Mouse (Mus musculus) myocyte (in vitro differentiated cells): ENCODE measurements around the gene Macrod2. TPM values are rescaled to one million over a fixed set of nuclear protein-coding genes. Genes with fewer than 3 reads are reported as not detected.

Source experiments
- H3K27me3 ChIP-seq: one replicate; pipeline ENCODE4 v1.6.1; 2011; ENCODE audit not compliant: control insufficient read depth, insufficient read depth, insufficient read length
- H3K36me3 ChIP-seq: one replicate; pipeline ENCODE4 v1.6.1; 2011; ENCODE audit not compliant: control insufficient read depth, insufficient read depth
- H3K4me2 ChIP-seq: one replicate; pipeline ENCODE4 v1.6.1; 2011; ENCODE audit warnings: low read depth, control low read depth
- H3K4me3 ChIP-seq: one replicate; pipeline ENCODE4 v1.5.1; 2011; ENCODE audit warnings: mild to moderate bottlenecking, control low read depth, moderate library complexity
- H3K79me2 ChIP-seq: one replicate; pipeline ENCODE4 v1.6.1; 2011; ENCODE audit not compliant: control insufficient read depth, insufficient read depth
- H3ac ChIP-seq: one replicate; pipeline ENCODE4 v1.6.1; 2011; ENCODE audit not compliant: control insufficient read depth, insufficient read length
- CEBPB ChIP-seq: IDR thresholded peaks from 2 replicates; pipeline ENCODE4 v1.6.1; 2011; ENCODE audit warnings: mild to moderate bottlenecking, moderate library complexity; ENCODE audit not compliant: poor library complexity, insufficient read depth, severe bottlenecking
- E2F4 ChIP-seq: IDR thresholded peaks from one replicate; pipeline ENCODE4 v1.6.1; 2011; ENCODE audit warnings: mild to moderate bottlenecking, control low read depth, moderate library complexity; ENCODE audit not compliant: insufficient read depth
- MAX ChIP-seq: IDR thresholded peaks from one replicate; pipeline ENCODE4 v1.6.1; 2011; ENCODE audit warnings: low read depth, mild to moderate bottlenecking, control low read depth
- MYOD1 ChIP-seq, 3 experiments: IDR thresholded peaks; one replicate each; pipeline ENCODE4 v1.6.1; 2011; ENCODE audit warnings: control low read depth in 2 of 3, low read depth in 2 of 3, mild to moderate bottlenecking in 2 of 3, moderate library complexity in 1 of 3; ENCODE audit not compliant: insufficient read length in 2 of 3, control insufficient read depth in 1 of 3
- MYOG ChIP-seq, 3 experiments: IDR thresholded peaks; one replicate each; pipeline ENCODE4 v1.6.1; 2011; ENCODE audit warnings: control low read depth in 2 of 3, low read depth in 2 of 3, mild to moderate bottlenecking in 2 of 3; ENCODE audit not compliant: insufficient read length in 2 of 3, control insufficient read depth in 1 of 3, insufficient read depth in 1 of 3
- POLR2A ChIP-seq: IDR thresholded peaks from one replicate; pipeline ENCODE4 v1.6.1; 2011; ENCODE audit warnings: low read depth, mild to moderate bottlenecking, control low read depth, moderate library complexity; ENCODE audit not compliant: insufficient read length
- POLR2AphosphoS2 ChIP-seq: IDR thresholded peaks from one replicate; pipeline ENCODE4 v1.6.1; 2011; ENCODE audit warnings: low read depth, control low read depth; ENCODE audit not compliant: insufficient read length
- REST ChIP-seq: IDR thresholded peaks from one replicate; pipeline ENCODE4 v1.6.1; 2011; ENCODE audit warnings: mild to moderate bottlenecking, control low read depth, moderate library complexity; ENCODE audit not compliant: insufficient read depth, insufficient read length
- SRF ChIP-seq: IDR thresholded peaks from one replicate; pipeline ENCODE4 v1.6.1; 2011; ENCODE audit warnings: low read depth; ENCODE audit not compliant: control insufficient read depth, insufficient read length
- TCF12 ChIP-seq: IDR thresholded peaks from one replicate; pipeline ENCODE4 v1.6.1; 2011; ENCODE audit warnings: mild to moderate bottlenecking, control low read depth; ENCODE audit not compliant: poor library complexity, insufficient read depth, severe bottlenecking
- TCF3 ChIP-seq: IDR thresholded peaks from one replicate; pipeline ENCODE4 v1.6.1; 2011; ENCODE audit warnings: low read depth, control low read depth; ENCODE audit not compliant: insufficient read length
- USF1 ChIP-seq: IDR thresholded peaks from one replicate; pipeline ENCODE4 v1.6.1; 2011; ENCODE audit warnings: low read depth, mild to moderate bottlenecking, control low read depth, moderate library complexity
- polyA plus RNA-seq: library from polyadenylated mRNA; unstranded; fragments of >200 nt; fragmentation: generic; extraction: Trizol; gene quantifications from one replicate; pipeline ENCODE4 v1.2.1, GENCODE M21; 2012; ENCODE audit warnings: missing spikeins

Macrod2 gene
- polyA plus RNA-seq, 1 experiment, result 0.96 TPM

- TF ChIP-seq POLR2A (no peak), TCF3 (no peak)
- Histone ChIP-seq H3K4me2 (no peak overlapping the region), H3K27me3 (no peaks in the 10 kb centered on the region), H3K36me3 (no peaks in the 10 kb centered on the region), H3K4me3 (no peak overlapping the region), H3ac (no peak overlapping the region), H3K79me2 (no peaks in the 10 kb centered on the region)
Observed at GRCm38 (mm10) chr2:141158161-141158560, 763.1 kb downstream of the Macrod2 start.

GRCm38 (mm10) chr2:141163918-141164317 is 768.8 kb downstream of the Macrod2 start:
- Histone ChIP-seq H3K79me2 (no peaks in the 10 kb centered on the region), H3K27me3 (no peaks in the 10 kb centered on the region), H3K36me3 (no peaks in the 10 kb centered on the region), H3ac (no peak overlapping the region), H3K4me2 (no peak overlapping the region), H3K4me3 (no peak overlapping the region)
- TF ChIP-seq REST (no peak), E2F4 (no peak), POLR2A (no peak)

- H3ac ChIP-seq, result no peak overlapping the region
- no peaks in the 10 kb centered on the region for H3K79me2 ChIP-seq
- no peaks in the 10 kb centered on the region for H3K27me3 ChIP-seq
- no peak overlapping the region for H3K4me2 ChIP-seq
- TF ChIP-seq REST, result no peak
- TF ChIP-seq CEBPB, result 0 out of 2 replicates have a peak, but pooled peaks have one; percentile 31
- no peak overlapping the region for H3K4me3 ChIP-seq
- no peaks in the 10 kb centered on the region for H3K36me3 ChIP-seq
Observed at GRCm38 (mm10) chr2:141169586-141169985, 774.5 kb downstream of the Macrod2 start.

GRCm38 (mm10) chr2:141173167-141173566 is 778.1 kb downstream of the Macrod2 start:
- no peaks in the 10 kb centered on the region for H3K36me3 ChIP-seq
- H3K4me3 ChIP-seq, result no peak overlapping the region
- H3K4me2 ChIP-seq, result no peak overlapping the region
- H3ac ChIP-seq, result no peak overlapping the region
- TF ChIP-seq REST, result no peak
- no peak for TF ChIP-seq CEBPB
- H3K79me2 ChIP-seq, result no peaks in the 10 kb centered on the region
- H3K27me3 ChIP-seq, result no peaks in the 10 kb centered on the region

GRCm38 (mm10) chr2:141173607-141174006 is 778.5 kb downstream of the Macrod2 start:
- Histone ChIP-seq H3K36me3 (no peaks in the 10 kb centered on the region), H3K79me2 (no peaks in the 10 kb centered on the region), H3K4me3 (no peak overlapping the region), H3K27me3 (no peaks in the 10 kb centered on the region), H3K4me2 (no peak overlapping the region), H3ac (no peak overlapping the region)
- TF ChIP-seq TCF12 (no peak), POLR2A (no peak), CEBPB (no peak)

- TF ChIP-seq SRF, result no peak
- Histone ChIP-seq H3K36me3 (no peaks in the 10 kb centered on the region), H3ac (no peak overlapping the region), H3K4me2 (no peak overlapping the region), H3K27me3 (no peaks in the 10 kb centered on the region), H3K79me2 (no peaks in the 10 kb centered on the region), H3K4me3 (no peak overlapping the region)
Observed at GRCm38 (mm10) chr2:141180656-141181055, 785.5 kb downstream of the Macrod2 start.

- Histone ChIP-seq H3K79me2 (no peaks in the 10 kb centered on the region), H3K27me3 (no peaks in the 10 kb centered on the region), H3ac (no peak overlapping the region), H3K36me3 (no peaks in the 10 kb centered on the region), H3K4me3 (no peak overlapping the region), H3K4me2 (no peak overlapping the region)
- TF ChIP-seq REST, result no peak
- no peak for TF ChIP-seq MYOG (IDR thresholded peaks at IDR 0.05; ENCODE audit: control insufficient read depth in 1 of 3, insufficient read depth in 1 of 3, insufficient read length in 2 of 3, low read depth in 2 of 3)
- no peak for TF ChIP-seq SRF
- TF ChIP-seq POLR2AphosphoS2, result no peak
- no peak for TF ChIP-seq CEBPB
- TF ChIP-seq USF1, result no peak
- TF ChIP-seq MAX, result no peak
- TF ChIP-seq E2F4, result no peak
- no peak for TF ChIP-seq MYOD1 (IDR thresholded peaks at IDR 0.05; ENCODE audit: control insufficient read depth in 1 of 3, insufficient read length in 2 of 3, low read depth in 2 of 3)
- no peak for TF ChIP-seq TCF3
- no peak for TF ChIP-seq POLR2A
- no peak for TF ChIP-seq TCF12
Observed at GRCm38 (mm10) chr2:141182034-141182759, 787.1 kb downstream of the Macrod2 start.
